Mouse (Mus musculus) adrenal gland, postnatal 4 days (tissue): Measurements from ENCODE around the gene Capn1. TPM values are rescaled to one million over a fixed set of nuclear protein-coding genes. Genes with fewer than 3 reads are reported as not detected.

Source experiments
- DNase-seq, 2 experiments: peaks; one replicate each; pipeline ENCODE4 v3.0.0; 2021 to 2022; ENCODE audit warnings: low spot score in 2 of 2, mixed read lengths in 2 of 2
- total RNA-seq, 2 experiments: library from RNA; stranded (reverse); gene quantifications; 2 replicates each; pipeline ENCODE4 v1.2.3; 2021

Capn1 gene
- total RNA-seq, 2 experiments from 2014 or later: 28.5 to 43.9 TPM

- no peak for DNase-seq
These were observed 24.2 kb downstream of the Capn1 start for GRCm38 (mm10) chr19:5991467-5991866.

DNA sequence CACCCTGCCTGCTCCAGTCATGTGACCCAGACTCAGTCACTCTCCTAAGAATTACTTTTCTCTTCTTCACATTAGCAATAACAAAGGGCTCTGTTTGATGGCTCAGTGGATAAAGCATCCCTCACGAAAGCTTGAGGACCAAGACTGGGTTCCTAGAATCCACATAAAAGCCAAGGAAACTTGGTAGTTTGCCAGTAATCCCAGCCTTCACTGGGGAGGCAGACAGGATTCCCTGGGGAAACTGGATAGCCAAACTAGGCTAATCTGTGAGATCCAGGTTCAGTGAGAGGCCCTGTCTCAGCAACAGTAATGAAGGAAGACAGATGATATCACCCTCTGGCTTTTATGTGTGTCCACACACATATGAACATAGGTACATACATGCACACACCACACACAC is 24.8 kb downstream of the Capn1 start:
- DNase-seq: no peak

DNA sequence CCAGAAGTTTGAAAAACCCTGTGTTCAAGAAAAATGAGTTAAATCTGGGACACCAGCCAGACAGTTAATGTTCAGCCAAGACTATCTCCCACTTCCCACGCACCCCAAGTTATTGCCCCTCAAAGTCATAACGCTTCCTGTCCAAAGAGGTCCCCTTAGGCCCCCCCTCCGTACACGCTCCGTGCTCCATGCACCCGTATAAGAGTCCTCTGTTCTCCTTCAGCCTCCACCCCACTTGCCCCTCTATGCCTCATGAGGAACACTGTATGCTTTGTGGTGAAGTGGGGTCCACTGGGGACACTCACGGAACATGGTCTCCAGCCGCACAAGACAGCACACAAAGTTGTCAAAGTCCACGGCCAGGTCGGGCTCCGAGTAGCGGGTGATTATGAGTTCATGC is 25.7 kb downstream of the Capn1 start:
- DNase-seq: no peak

DNA sequence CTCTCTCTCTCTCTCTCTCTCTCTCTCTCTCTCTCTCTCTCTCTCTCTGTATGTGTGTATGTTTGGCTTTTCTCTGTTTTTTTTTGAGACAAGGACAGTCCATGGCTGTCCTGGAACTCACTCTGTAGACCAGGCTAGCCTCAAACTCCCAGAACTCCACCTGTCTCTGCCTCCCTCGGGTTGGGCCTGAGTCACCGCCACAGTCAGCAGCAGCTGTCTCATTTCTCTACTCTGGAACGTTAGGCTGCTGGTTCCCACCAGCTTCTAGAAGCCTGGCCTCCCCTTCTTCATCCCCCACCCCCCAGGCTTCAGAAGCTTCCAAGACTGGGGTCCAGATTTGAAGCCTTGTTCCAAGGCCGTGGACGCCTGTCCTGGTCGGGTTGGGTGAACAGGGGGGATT is 26.1 kb downstream of the Capn1 start:
- no peak for DNase-seq

- peak; percentile 44 to 65 for DNase-seq
These were observed 26.8 kb downstream of the Capn1 start for GRCm38 (mm10) chr19:5988815-5989452.

GRCm38 (mm10) chr19:5988027-5988814 is 27.5 kb downstream of the Capn1 start:
- DNase-seq: no peak

DNA sequence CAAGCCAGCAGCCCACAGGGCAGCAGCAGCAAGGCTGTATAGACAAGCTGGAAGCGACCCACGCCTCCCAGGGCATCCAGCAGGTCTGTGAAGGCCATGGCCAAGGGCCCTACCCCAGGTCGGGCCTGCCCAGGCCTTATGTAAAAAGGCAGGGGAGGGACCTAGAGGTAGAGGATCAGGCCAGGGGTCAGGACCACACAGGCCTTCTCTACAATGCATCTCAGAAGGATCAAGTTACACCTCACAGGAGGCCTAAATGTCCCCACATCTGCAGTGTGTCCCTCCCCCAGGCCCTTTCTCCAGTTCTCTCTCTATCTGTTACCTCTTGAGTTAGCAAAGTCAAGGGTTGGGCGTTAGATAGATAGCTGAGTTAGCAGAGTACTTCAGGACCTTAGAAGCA is 29.7 kb downstream of the Capn1 start, which contains the start of gene Slc22a20:
TSS of gene Slc22a20 (minus strand) at position 101 of the 400 bp plus-strand sequence.
- no peak for DNase-seq

GRCm38 (mm10) chr19:5980477-5980876 is 35.2 kb downstream of the Capn1 start:
- DNase-seq: no peak

DNA sequence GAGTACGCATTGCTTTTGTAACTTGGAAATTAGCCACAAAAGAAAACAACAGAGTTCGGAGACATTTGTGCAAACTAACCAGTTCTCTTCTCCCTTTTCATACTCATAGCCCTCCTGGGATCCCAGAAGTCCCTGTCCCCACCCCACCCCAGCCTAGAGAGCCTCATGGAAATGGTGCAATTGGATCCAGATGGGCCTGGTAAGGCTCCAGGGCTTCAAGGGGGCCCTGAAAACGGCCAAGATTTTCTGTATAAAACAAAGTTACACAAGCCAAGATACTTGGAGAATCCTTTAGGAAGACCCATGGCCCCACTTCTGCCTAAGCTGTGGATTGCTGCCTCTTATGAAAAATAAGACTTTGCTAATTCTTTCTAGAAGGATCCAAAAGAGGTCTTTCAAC is 38.0 kb downstream of the Capn1 start:
- no peak for DNase-seq

DNA sequence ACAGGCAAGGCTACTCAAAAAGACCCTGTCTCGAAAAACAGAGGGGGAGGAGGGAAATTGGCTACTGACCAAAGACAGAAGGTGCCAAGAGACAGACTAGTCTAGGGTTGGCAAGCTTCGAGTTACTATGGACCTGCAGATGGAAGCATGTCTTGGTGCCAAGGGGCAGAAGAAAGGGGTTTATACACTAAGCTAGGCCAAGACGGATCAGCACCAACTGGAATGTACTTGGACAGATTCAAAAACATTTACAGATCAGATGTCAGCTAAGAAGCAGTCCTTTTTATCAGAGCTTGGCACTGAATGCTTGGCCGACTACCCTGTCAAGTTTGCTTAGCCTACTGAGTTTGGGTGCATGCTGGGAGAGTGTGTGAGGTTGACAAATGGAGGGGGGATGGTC is 40.0 kb downstream of the Capn1 start:
- no peak for DNase-seq

DNA sequence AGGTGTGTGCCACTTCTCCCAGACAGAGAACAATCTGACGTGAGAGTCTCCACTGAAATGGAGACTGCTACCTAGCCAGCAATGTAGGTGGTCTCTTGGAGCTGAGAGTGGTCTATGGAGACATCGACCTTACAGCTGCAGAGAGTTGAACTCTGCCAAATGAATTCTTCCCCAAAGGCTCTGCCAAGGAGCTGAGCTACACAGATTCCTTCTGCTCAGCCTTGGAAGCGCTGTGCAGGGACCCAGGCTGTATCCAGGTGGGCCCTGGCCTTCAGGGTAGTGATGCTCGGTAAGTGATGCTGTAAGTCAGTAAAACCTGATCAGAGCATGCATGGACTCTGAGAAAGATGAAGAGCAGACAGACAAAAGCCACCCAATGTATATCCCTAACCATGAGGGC is 40.6 kb downstream of the Capn1 start:
- no peak for DNase-seq

DNA sequence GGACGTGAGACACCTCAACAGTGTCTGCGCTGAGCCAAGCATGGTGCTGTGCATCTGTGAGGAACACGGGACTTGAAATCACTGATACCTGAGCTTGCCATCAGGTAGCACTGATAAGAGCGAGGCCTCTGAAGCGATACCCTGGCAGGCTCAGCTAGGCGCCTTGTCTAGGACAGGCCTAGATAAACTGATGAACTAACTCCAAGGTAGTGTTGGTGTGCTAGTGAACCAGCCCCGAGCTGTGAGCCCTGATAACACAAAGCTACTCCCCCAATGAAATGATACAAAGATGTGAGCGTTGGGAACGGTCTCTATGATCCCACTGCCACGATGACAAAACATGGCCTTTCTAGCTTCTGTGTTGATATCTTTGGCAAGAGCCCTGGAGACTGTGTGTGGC is 48.0 kb downstream of the Capn1 start:
- DNase-seq: no peak

GRCm38 (mm10) chr19:5966786-5967185 is 48.9 kb downstream of the Capn1 start:
- no peak for DNase-seq

DNA sequence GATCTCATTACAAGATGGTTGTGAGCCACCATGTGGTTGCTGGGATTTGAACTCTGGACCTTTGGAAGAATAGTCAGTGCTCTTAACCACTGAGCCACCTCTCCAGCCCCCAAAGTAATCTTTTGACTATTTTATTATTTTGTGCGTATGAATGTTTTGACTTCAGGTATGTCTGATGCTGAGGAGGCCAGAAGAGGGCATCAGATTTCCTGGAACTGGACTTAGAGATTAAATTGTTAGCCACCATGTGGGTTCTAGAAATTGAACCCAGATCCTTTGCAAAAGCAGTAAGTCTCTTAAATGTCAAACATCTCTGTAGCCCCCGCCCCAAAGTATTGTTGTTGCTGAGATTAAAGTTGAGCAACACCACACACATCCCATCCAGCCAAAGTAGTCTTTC is 49.8 kb downstream of the Capn1 start:
- DNase-seq: no peak

GRCm38 (mm10) chr19:5965280-5965679 is 50.4 kb downstream of the Capn1 start:
- peak in 1 of 2 experiments; percentile 56 for DNase-seq

GRCm38 (mm10) chr19:5964804-5965203 is 50.9 kb downstream of the Capn1 start:
- no peak for DNase-seq

DNA sequence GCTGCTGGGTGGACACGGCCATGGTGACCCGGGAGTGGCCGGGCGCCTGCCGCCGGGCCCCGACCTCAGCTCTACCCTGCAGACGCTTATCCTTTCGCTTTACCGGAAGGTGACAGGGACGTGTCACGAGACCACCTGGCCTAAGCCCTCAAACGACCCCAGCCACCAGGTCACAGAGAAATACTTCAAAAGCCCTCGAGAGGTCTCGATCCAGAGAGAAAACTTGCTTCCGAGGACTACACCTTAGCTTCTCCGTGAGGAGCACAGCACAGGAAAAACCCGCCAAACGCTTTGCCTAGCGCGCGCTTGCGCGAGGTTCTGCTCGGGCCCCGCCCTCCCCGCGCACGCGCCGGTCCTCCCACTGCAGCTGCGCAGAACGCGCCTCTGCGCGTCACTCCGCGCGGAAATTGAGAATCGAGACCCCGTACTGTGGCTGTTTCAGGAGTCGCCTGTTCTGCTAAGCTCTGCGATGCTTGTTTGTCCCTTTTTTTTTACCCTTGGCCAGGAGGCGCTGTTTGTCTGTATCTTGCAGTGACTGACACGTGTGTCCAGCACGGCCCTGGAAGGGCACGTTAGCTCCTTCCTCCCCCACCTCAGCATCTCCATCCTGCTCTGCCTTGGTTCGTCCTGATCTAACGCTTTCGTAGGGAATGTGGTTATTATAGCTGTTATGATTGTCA is 51.7 kb downstream of the Capn1 start, which contains the start of gene Pola2:
TSS of gene Pola2 (minus strand) at position 320 of the 680 bp plus-strand sequence.
- DNase-seq: peak; percentile 72 to 78

- no peak for DNase-seq
These were observed 53.0 kb downstream of the Capn1 start for GRCm38 (mm10) chr19:5962651-5963050.

DNA sequence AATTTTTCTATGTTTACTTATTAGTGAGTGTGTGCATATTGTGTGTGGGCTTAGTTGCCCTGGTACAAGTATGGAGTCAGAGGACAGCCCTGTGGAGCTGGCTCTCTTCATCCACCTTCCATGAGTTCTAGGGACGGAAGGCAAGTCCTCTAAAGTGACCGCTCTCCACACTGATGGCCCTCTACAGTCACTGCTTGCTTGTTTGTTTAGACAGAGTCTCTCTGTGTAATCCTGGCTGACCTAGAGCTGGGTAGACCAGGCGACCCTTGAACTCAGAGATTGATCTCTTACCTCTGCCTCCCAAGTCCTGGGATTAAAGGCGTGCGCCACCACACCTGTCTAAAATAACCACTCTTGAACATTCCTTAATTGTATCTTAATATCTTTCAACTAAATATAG is 58.3 kb downstream of the Capn1 start:
- DNase-seq: no peak

GRCm38 (mm10) chr19:5956685-5957084 is 59.0 kb downstream of the Capn1 start:
- DNase-seq: peak; percentile 51 to 74

- no peak for DNase-seq
These were observed 59.7 kb downstream of the Capn1 start for GRCm38 (mm10) chr19:5955704-5956670.
